Mouse (Mus musculus) common myeloid progenitor, adult 5-6 weeks (primary cell): ENCODE data around the gene Lad1. TPM values are rescaled to one million over a fixed set of nuclear protein-coding genes. Genes with fewer than 3 reads are reported as not detected.

ENCODE experiments used
- ATAC-seq: replicated peaks from 2 replicates; pipeline ENCODE4 v1.8.0; 2016; ENCODE audit warnings: low read depth, mild to moderate bottlenecking, moderate TSS enrichment, inconsistent platforms; ENCODE audit not compliant: poor library complexity, severe bottlenecking
- total RNA-seq: library from RNA; stranded (forward); fragments of 200-1000, 187-1606 nt; gene quantifications from 2 replicates; pipeline ENCODE4 v1.2.3, GENCODE M21; 2017

The Lad1 gene
- total RNA-seq, 1 experiment from 2014 or later: not detected

DNA sequence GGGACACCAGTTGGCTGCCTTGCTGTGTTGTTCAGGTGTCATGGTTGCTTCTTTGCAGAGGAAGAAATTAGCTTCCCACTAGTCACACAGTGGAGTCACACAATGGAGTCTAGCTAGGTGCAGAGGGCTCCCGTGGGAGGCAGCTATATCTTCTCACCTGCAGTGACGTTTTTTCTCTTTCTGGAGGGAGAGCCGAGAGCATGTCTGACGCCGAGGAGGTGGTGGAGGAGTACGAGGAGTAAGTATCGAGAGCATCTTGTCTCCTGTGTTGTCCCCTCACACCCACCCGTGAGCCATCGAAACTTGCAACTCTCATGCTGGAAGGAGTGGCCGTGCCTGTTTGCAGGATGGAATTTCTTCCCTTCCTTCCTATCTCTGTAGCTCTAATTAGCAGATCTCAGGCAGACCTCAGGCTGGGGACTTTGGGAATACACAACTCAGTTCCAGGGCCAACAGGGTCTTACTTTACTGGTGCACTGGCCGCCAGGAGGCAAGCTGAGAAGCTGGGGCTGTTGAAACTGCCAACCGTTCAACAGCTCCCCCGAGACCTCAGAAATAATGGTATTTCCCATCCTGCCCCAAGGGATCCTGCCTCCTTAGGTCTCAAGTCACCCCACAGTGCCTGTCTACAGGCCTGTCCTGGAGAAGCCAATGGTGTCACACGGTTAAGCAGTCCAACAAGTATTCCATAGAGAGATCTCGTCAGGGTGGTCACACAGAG lies 22.4 kb downstream of the Lad1 start:
- no peak for ATAC-seq

DNA sequence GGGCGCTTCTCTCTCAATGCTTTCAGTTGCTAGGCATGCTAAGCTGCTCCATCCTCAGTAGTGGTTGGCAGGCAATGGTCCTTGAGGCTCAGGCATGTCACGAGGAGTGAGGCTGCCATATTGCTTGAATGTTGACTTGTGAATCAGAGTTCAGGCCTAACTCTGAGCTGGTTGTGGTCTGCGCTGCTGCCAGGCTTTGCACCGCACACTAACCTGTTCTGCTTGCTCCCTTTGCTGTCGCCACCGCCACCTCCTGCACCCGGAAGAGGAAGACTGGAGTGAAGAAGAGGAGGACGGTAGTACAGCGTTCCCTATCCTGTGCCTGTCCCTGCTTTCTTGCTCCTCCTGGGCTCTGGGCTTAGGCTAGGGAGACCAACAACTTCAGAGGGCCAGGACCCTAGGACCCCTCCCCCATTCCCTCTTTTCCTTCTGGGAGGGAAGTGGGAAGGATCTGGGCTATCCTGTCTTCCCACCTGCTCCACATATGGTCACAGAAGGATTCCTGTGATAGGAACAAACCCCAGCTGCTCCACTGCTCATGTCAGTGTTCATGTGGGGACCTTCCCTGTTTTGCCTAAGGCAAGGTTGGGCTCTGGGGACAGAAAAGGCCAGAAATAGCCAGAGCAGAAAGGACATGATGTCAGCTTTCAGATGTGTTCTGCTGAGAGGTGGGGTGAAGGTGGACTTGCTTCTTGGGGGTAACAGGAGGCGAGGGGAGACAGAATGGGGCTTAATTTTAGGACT lies 25.3 kb downstream of the Lad1 start:
- ATAC-seq: no peak

- no peak for ATAC-seq
These were observed 26.1 kb downstream of the Lad1 start for GRCm38 (mm10) chr1:135844481-135844880.

GRCm38 (mm10) chr1:135846632-135847031 lies 28.2 kb downstream of the Lad1 start:
- ATAC-seq: no peak

DNA sequence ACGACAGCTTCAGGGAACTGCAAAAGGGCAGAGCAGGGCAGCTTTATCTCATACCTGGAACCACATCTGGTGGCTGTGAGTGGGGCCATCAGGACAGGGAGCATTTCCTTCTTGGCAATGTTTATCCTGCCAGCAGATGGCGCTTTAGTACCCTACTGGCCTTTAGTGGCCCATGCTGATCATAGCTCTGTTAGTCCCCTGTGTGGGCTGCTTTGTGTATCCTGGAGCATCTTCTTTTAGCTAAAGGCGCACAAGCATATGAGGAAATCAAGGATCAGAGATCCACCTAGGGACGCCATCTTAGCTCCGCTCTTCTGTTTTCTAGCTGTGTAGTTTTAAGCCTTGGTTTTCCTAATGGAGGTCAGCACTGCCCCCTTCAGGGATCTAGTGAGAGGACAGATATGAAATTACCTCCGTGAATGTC lies 28.8 kb downstream of the Lad1 start:
- peak; percentile 66 for ATAC-seq

DNA sequence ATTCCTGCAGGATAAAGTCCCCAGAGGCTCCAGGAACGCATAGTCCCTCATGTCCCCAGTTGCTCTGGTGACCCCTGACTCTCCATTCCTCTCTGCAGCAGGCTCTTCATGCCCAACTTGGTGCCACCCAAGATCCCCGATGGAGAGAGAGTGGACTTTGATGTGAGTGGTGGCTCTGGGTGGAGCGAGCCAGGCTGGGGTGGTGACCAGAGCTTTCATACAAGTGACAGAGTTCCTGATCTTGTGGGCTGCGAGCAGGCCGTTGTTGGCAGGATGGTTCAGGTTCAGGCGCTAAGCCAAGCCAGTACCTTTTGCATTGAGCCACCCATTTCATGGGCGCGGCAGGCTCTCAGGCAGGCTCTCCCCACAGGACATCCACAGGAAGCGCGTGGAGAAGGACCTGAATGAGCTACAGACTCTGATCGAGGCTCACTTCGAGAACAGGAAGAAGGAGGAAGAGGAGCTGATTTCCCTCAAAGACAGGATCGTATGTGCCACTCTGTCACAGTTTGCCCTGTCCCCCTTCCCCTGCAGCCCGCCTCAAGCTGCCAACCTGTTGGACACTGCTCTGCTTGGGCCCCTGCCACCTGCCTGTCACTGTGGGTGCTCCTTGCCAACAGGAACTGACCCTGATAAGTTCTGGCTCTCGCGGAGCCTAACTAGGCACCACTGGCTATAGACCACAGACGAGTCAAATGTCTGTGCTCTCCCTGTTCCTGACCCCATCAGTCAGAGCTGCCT lies 29.4 kb downstream of the Lad1 start:
- 0 out of 2 replicates have a peak, but pooled peaks have one; percentile 10 for ATAC-seq

GRCm38 (mm10) chr1:135850722-135851512 lies 32.5 kb downstream of the Lad1 start:
- peak; percentile 66 for ATAC-seq

DNA sequence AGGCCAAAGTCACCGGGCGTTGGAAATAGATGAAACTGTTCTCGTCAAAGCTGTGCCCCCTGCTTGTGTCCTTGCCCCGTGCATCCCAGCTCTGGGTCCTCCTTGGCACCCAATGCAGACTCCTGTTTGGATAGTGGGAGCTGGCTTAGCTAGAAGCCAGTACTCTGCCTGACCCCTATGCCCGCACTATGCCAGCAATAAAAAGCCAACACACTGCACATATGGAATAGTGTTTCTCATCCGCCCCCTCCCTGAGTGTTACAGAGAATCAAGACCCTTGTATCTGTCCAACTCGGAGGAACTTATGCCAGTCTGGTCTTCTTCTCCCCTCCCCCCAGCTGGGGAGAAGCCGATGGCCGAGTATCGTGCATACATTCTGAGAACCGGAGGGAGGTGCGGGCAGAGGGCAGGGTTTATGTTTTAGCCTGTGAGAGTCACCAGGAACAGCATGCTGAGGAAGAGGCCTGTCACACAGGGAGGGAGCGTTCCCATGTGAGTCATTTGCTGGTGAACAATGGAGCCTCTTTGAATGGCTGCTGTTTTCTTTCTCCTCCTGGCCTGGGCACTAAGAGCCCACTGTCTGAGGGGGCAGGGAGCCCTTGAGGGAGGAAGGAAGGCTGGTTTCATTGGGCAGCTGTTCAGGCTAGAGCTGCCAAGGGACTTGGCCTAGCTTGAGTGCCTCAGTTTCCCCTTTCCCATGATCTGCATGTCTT lies 33.8 kb downstream of the Lad1 start:
- no peak for ATAC-seq

- no peak for ATAC-seq
These were observed 34.8 kb downstream of the Lad1 start for GRCm38 (mm10) chr1:135853200-135853599.

GRCm38 (mm10) chr1:135854591-135855343 lies 36.4 kb downstream of the Lad1 start:
- no peak for ATAC-seq

- ATAC-seq: no peak
These were observed 36.9 kb downstream of the Lad1 start for GRCm38 (mm10) chr1:135855344-135855687.

DNA sequence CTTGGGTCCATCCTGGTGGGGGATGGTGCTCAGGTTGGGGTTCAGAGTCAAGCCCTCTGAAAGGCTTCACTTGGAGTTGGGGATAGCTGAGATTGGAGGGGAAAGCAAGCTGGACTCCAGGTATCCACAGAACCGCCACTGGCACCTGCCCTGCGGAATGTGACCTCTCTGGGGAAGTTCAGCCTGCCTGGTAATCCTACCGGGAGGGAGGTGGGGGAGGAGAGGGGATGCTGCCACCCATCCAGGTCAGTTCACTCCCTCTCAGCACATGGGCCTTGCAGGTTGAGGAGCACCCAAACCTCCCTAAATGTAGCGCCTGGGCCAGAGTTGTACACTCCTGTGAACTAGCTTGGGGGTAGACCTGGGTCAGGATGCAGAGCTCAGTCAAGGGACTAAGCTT lies 37.7 kb downstream of the Lad1 start:
- ATAC-seq: no peak

GRCm38 (mm10) chr1:135857137-135857775 lies 38.9 kb downstream of the Lad1 start:
- ATAC-seq: no peak

GRCm38 (mm10) chr1:135858533-135858932 lies 40.1 kb downstream of the Lad1 start:
- ATAC-seq: no peak

GRCm38 (mm10) chr1:135861091-135861490 lies 42.7 kb downstream of the Lad1 start:
- no peak for ATAC-seq

DNA sequence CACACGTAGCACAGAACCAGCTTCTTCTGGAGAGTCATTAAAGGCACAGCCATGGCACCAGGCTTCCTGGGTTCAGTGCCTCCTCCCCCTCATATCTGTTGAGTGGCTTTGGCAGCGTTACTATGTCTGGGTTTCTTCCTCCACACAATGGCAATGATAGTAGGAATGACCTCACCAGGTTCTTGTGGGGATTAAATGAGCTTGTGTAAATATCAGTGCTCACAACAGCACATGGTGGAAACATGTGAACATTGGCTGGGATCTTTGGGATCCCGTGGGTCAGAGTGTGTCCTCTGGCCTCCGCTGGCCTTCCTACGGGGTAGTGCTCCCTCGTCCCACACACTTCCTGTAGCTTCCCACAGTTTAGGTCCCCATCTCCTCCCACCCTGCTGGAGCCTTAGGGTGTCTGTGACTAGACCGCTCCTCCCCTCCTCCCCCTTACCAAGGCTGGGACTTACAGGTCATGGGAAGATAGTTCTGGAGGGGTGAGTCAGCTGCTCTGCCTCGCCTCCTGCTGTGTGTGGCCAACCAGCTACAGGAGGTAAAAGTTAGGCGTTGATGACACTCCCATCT lies 43.7 kb downstream of the Lad1 start:
- ATAC-seq: no peak

GRCm38 (mm10) chr1:135862561-135862960 lies 44.2 kb downstream of the Lad1 start:
- no peak for ATAC-seq

DNA sequence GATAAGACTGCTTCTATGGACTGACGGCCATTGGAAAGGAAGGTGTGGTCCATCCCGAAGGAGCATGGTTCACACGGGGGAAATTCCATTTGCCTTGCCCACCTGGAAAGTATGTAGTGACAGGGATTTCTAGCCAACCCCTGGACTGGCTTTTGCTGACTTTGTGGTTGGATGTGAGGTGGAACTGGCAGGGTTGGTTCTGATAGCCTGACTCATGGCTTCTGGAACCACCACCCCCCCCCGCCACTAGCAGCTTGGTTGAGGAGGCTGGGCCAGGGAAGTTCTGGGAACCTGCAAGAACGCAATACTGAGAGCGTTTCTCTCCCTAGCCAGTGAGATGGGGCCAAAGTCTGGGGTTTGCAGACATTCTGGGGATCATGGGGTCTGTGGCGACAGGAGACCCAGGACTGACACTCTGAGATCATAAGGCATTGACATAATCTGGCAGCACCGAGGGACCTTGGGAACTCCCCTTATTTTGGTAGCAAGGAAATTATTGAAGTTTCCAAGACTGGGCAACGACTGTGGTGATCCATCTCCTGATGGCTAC lies 45.5 kb downstream of the Lad1 start:
- no peak for ATAC-seq
